Mouse (Mus musculus): ENCODE results near the gene Abcd1. TPM values are rescaled to one million over a fixed set of nuclear protein-coding genes. Genes with fewer than 3 reads are reported as not detected.
A peak's percentile ranks its signal among the peaks of the same experiment; 100 is the strongest.
"Not testable (repeated sequence)": the region's sequence is repeated elsewhere in the genome, so short reads cannot be mapped to it uniquely, and the experiment has no call there.

Gene Abcd1
- polyA plus RNA-seq, 1 experiment from 2014 or later = 8.9 TPM

GRCm38 (mm10) chrX:73718686-73719362, 2.4 kb downstream of the Abcd1 start:
- 48% methylated on average over 5 of the region's 5 CpGs for WGBS

GRCm38 (mm10) chrX:73730908-73731307, 14.5 kb downstream of the Abcd1 start:
- ATAC-seq (replicated peaks; ENCODE audit: low FRiP score) = no peak
- H3K4me3 ChIP-seq (ENCODE audit: low read depth, low read length) = no peak overlapping the region
- no peaks in the 10 kb centered on the region for H3K9me3 ChIP-seq (ENCODE audit: control insufficient read depth, low read length)
- no peaks in the 10 kb centered on the region for H3K27me3 ChIP-seq (ENCODE audit: control insufficient read depth, insufficient read depth, low read length)
- no peaks in the 10 kb centered on the region for H3K36me3 ChIP-seq (ENCODE audit: control insufficient read depth, insufficient read depth, low read length)
- no peak overlapping the region for H3K4me2 ChIP-seq (ENCODE audit: low read depth, low read length, severe bottlenecking)
- 59% methylated on average over 1 of the region's 1 CpGs for WGBS
- no peaks in the 10 kb centered on the region for H3K4me1 ChIP-seq (replicated peaks; ENCODE audit: control insufficient read depth, insufficient read depth, low read length)
- H3K27ac ChIP-seq (ENCODE audit: low read depth, low read length) = no peak overlapping the region
- DNase-seq (ENCODE audit: low spot score) = no peak
- no peak overlapping the region for H3K9ac ChIP-seq (ENCODE audit: low read length)

More at GRCm38 (mm10) chrX:73718686-73719362, 2.4 kb downstream of the Abcd1 start:
- Histone ChIP-seq H3K4me3 (ENCODE audit: low read depth, low read length) (no peak overlapping the region), H3K9ac (ENCODE audit: low read length) (peak overlapping the region; percentile 20; the same call in 1 of the 2 replicates), H3K4me1 (replicated peaks; ENCODE audit: control insufficient read depth, insufficient read depth, low read length) (peaks cover 2% of the 10 kb centered on the region; the same call in 1 of the 2 replicates), H3K9me3 (ENCODE audit: control insufficient read depth, low read length) (no peaks in the 10 kb centered on the region), H3K36me3 (ENCODE audit: control insufficient read depth, insufficient read depth, low read length) (no peaks in the 10 kb centered on the region), H3K27me3 (ENCODE audit: control insufficient read depth, insufficient read depth, low read length) (no peaks in the 10 kb centered on the region; the same call in 1 of the 2 replicates), H3K4me2 (ENCODE audit: low read depth, low read length, severe bottlenecking) (no peak overlapping the region), H3K27ac (ENCODE audit: low read depth, low read length) (no peak overlapping the region)
- DNase-seq (ENCODE audit: low spot score) (peak; percentile 53), ATAC-seq (replicated peaks; ENCODE audit: low FRiP score) (no peak)

- no peak for ATAC-seq (replicated peaks; ENCODE audit: low FRiP score)
Observed at GRCm38 (mm10) chrX:73738155-73738554, 21.8 kb downstream of the Abcd1 start.

GRCm38 (mm10) chrX:73739151-73739550, 22.8 kb downstream of the Abcd1 start:
- H3K36me3 ChIP-seq (ENCODE audit: control insufficient read depth, insufficient read depth, low read length) = no peaks in the 10 kb centered on the region
- DNase-seq (ENCODE audit: low spot score) (no peak), ATAC-seq (replicated peaks; ENCODE audit: low FRiP score) (no peak)
- H3K9me3 ChIP-seq (ENCODE audit: control insufficient read depth, low read length) = no peaks in the 10 kb centered on the region
- WGBS = 63% methylated on average over 5 of the region's 5 CpGs
- H3K4me2 ChIP-seq (ENCODE audit: low read depth, low read length, severe bottlenecking) = no peak overlapping the region
- no peak overlapping the region for H3K9ac ChIP-seq (ENCODE audit: low read length)
- H3K27me3 ChIP-seq (ENCODE audit: control insufficient read depth, insufficient read depth, low read length) = no peaks in the 10 kb centered on the region
- no peak overlapping the region for H3K27ac ChIP-seq (ENCODE audit: low read depth, low read length)
- no peak overlapping the region for H3K4me3 ChIP-seq (ENCODE audit: low read depth, low read length)
- H3K4me1 ChIP-seq (replicated peaks; ENCODE audit: control insufficient read depth, insufficient read depth, low read length) = no peaks in the 10 kb centered on the region

More at GRCm38 (mm10) chrX:73738155-73738554, 21.8 kb downstream of the Abcd1 start:
- Histone ChIP-seq H3K9me3 (ENCODE audit: control insufficient read depth, low read length) (no peaks in the 10 kb centered on the region), H3K4me2 (ENCODE audit: low read depth, low read length, severe bottlenecking) (no peak overlapping the region), H3K27ac (ENCODE audit: low read depth, low read length) (no peak overlapping the region), H3K27me3 (ENCODE audit: control insufficient read depth, insufficient read depth, low read length) (no peaks in the 10 kb centered on the region), H3K4me3 (ENCODE audit: low read depth, low read length) (no peak overlapping the region), H3K9ac (ENCODE audit: low read length) (no peak overlapping the region), H3K36me3 (ENCODE audit: control insufficient read depth, insufficient read depth, low read length) (no peaks in the 10 kb centered on the region), H3K4me1 (replicated peaks; ENCODE audit: control insufficient read depth, insufficient read depth, low read length) (no peaks in the 10 kb centered on the region)
- no peak for DNase-seq (ENCODE audit: low spot score)
- 63% methylated on average over 1 of the region's 1 CpGs for WGBS

- not testable (repeated sequence) for H3K9ac ChIP-seq (ENCODE audit: low read length); H3K4me3 ChIP-seq (ENCODE audit: low read depth, low read length); DNase-seq (ENCODE audit: low spot score); H3K36me3 ChIP-seq (ENCODE audit: control insufficient read depth, insufficient read depth, low read length); H3K9me3 ChIP-seq (ENCODE audit: control insufficient read depth, low read length); H3K4me1 ChIP-seq (replicated peaks; ENCODE audit: control insufficient read depth, insufficient read depth, low read length); H3K4me2 ChIP-seq (ENCODE audit: low read depth, low read length, severe bottlenecking); H3K27ac ChIP-seq (ENCODE audit: low read depth, low read length); ATAC-seq (replicated peaks; ENCODE audit: low FRiP score); H3K27me3 ChIP-seq (ENCODE audit: control insufficient read depth, insufficient read depth, low read length)
- 97% methylated on average over 7 of the region's 7 CpGs for WGBS
Observed at GRCm38 (mm10) chrX:73739841-73740240, 23.4 kb downstream of the Abcd1 start.

- no peak overlapping the region for H3K9ac ChIP-seq (ENCODE audit: low read length)
- no peaks in the 10 kb centered on the region for H3K4me1 ChIP-seq (replicated peaks; ENCODE audit: control insufficient read depth, insufficient read depth, low read length)
- H3K4me2 ChIP-seq (ENCODE audit: low read depth, low read length, severe bottlenecking) = no peak overlapping the region
- no peaks in the 10 kb centered on the region for H3K36me3 ChIP-seq (ENCODE audit: control insufficient read depth, insufficient read depth, low read length)
- WGBS = 84% methylated on average over 1 of the region's 1 CpGs
- H3K27ac ChIP-seq (ENCODE audit: low read depth, low read length) = no peak overlapping the region
- no peaks in the 10 kb centered on the region for H3K9me3 ChIP-seq (ENCODE audit: control insufficient read depth, low read length)
- ATAC-seq (replicated peaks; ENCODE audit: low FRiP score) (no peak), DNase-seq (ENCODE audit: low spot score) (no peak)
- no peak overlapping the region for H3K4me3 ChIP-seq (ENCODE audit: low read depth, low read length)
- H3K27me3 ChIP-seq (ENCODE audit: control insufficient read depth, insufficient read depth, low read length) = no peaks in the 10 kb centered on the region
Observed at GRCm38 (mm10) chrX:73744774-73745481, 28.5 kb downstream of the Abcd1 start.

- Histone ChIP-seq H3K27me3 (ENCODE audit: control insufficient read depth, insufficient read depth, low read length) (no peaks in the 10 kb centered on the region), H3K9me3 (ENCODE audit: control insufficient read depth, low read length) (no peaks in the 10 kb centered on the region), H3K4me2 (ENCODE audit: low read depth, low read length, severe bottlenecking) (no peak overlapping the region), H3K4me1 (replicated peaks; ENCODE audit: control insufficient read depth, insufficient read depth, low read length) (no peaks in the 10 kb centered on the region), H3K36me3 (ENCODE audit: control insufficient read depth, insufficient read depth, low read length) (no peaks in the 10 kb centered on the region), H3K27ac (ENCODE audit: low read depth, low read length) (no peak overlapping the region), H3K9ac (ENCODE audit: low read length) (no peak overlapping the region), H3K4me3 (ENCODE audit: low read depth, low read length) (no peak overlapping the region)
- WGBS = 85% methylated on average over 1 of the region's 1 CpGs
- DNase-seq (ENCODE audit: low spot score) (no peak), ATAC-seq (replicated peaks; ENCODE audit: low FRiP score) (no peak)
Observed at GRCm38 (mm10) chrX:73748977-73749376, 32.6 kb downstream of the Abcd1 start.

GRCm38 (mm10) chrX:73756334-73757140, 40.1 kb downstream of the Abcd1 start, which contains the start of gene Plxnb3:
Plxnb3 (plus strand) TSS chrX:73757090.
- ATAC-seq (replicated peaks; ENCODE audit: low FRiP score) = no peak
- Histone ChIP-seq H3K4me3 (ENCODE audit: low read depth, low read length) (no peak within 1 kb of the TSS), H3K4me1 (replicated peaks; ENCODE audit: control insufficient read depth, insufficient read depth, low read length) (no peaks in the 10 kb centered on the region), H3K27ac (ENCODE audit: low read depth, low read length) (no peak within 1 kb of the TSS), H3K9me3 (ENCODE audit: control insufficient read depth, low read length) (no peaks in the 10 kb centered on the region), H3K27me3 (ENCODE audit: control insufficient read depth, insufficient read depth, low read length) (no peaks in the 10 kb centered on the region; the same call in 1 of the 2 replicates), H3K9ac (ENCODE audit: low read length) (no peak within 1 kb of the TSS), H3K36me3 (ENCODE audit: control insufficient read depth, insufficient read depth, low read length) (no peaks in the 10 kb centered on the region), H3K4me2 (ENCODE audit: low read depth, low read length, severe bottlenecking) (no peak within 1 kb of the TSS)
- DNase-seq (ENCODE audit: low spot score) = no peak
- 57% methylated on average over 5 of the region's 5 CpGs for WGBS
